Mouse (Mus musculus) bone marrow, adult 2 months (tissue): ENCODE results near the gene Pde4d. TPM values are rescaled to one million over a fixed set of nuclear protein-coding genes. Genes with fewer than 3 reads are reported as not detected.

Source experiments
- H3K27ac ChIP-seq: fragments of 200-500 bp; 2 replicates; pipeline ENCODE4 v1.5.1; 2012; ENCODE audit warnings: low read depth, mild to moderate bottlenecking, control low read depth, inconsistent platforms, low read length; ENCODE audit not compliant: control insufficient read depth, poor library complexity, insufficient read depth
- H3K4me1 ChIP-seq: fragments of 200-500 bp; 2 replicates; pipeline ENCODE4 v1.6.1; 2011; ENCODE audit warnings: low read length; ENCODE audit not compliant: control insufficient read depth, insufficient read depth
- H3K4me3 ChIP-seq: fragments of 200-500 bp; replicated peaks from 2 replicates; pipeline ENCODE3; 2011; ENCODE audit warnings: mild to moderate bottlenecking, low read depth, low read length, control low read depth; ENCODE audit not compliant: control insufficient read depth
- CTCF ChIP-seq: fragments of 200-500 bp; IDR thresholded peaks from 2 replicates; pipeline ENCODE4 v1.5.1; 2011; ENCODE audit warnings: low read length, control low read depth; ENCODE audit not compliant: control insufficient read depth, insufficient read depth
- POLR2A ChIP-seq: fragments of 200-500 bp; IDR thresholded peaks from 2 replicates; pipeline ENCODE4 v1.6.1; 2011; ENCODE audit warnings: low read depth, mild to moderate bottlenecking, control low read depth, low read length, borderline replicate concordance; ENCODE audit not compliant: control insufficient read depth
- WGBS: fragments of 180-500 bp; shearing (Covaris S2); methylation state at CpG from one replicate; pipeline ENCODE4 v1.1.7; 2018; 5-methylcytosine and 5-hydroxymethylcytosine counted together
- polyA plus RNA-seq: library from polyadenylated mRNA; stranded (reverse); fragments of >200 nt; gene quantifications from 2 replicates; pipeline ENCODE4 v1.2.4, GENCODE M21; 2011; ENCODE audit warnings: low replicate concordance; ENCODE audit not compliant: missing spikeins, insufficient read depth, insufficient read length

Pde4d gene
- polyA plus RNA-seq, 1 experiment = 17.6 TPM

- 49% methylated on average over 1 of the region's 1 CpGs for WGBS
- no peak overlapping the region for H3K4me3 ChIP-seq
- H3K4me1 ChIP-seq = no peaks in the 10 kb centered on the region; the same call in 1 of the 2 replicates
- no peak for TF ChIP-seq POLR2A
- no peak for TF ChIP-seq CTCF
- no peak overlapping the region for H3K27ac ChIP-seq
These were observed 83.1 kb downstream of the Pde4d start for GRCm38 (mm10) chr13:108532875-108533274.

DNA sequence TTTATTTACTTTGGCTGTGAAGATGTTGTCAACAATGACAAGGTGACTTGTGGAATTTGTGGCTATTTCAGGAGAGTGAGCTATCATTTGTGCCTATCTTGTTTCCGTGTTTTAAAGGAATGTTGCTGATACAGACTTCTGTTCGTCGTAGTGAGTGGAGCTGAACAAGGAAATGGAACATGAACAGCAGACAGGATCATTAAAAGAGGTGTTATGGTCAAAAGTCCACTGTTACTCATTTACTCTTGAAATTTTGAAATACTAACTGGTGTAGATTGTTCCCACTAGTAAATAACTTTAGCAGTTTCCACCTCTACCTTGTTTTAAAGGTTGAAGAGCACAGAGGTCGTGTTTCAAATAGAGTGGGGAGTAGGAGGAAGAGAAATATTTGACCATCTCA, 86.7 kb downstream of the Pde4d start:
- Histone ChIP-seq H3K4me3 (no peak overlapping the region), H3K4me1 (no peaks in the 10 kb centered on the region), H3K27ac (no peak overlapping the region)
- WGBS = 77% methylated on average over 4 of the region's 4 CpGs
- TF ChIP-seq CTCF (no peak), POLR2A (no peak)

DNA sequence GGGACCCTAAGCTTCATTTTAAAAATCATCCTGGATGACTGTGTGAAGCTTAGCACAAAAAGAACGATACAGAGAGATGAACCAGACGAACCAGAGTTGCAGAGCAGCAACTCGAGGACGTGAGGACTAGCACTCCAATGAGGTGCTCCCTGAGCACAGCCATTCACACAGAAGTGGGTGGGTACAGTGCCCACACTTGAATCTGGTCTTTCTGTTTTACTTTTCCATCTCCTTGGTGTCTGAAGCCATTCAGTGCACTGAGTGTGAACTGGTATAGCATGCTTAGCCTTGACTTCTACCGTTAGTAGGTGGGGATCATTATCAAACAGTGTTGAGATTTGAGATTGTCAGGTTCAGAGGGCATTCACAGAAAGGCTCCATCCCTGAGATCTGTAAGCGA, 87.2 kb downstream of the Pde4d start:
- Histone ChIP-seq H3K4me1 (no peaks in the 10 kb centered on the region), H3K4me3 (no peak overlapping the region), H3K27ac (no peak overlapping the region)
- 84% methylated on average over 6 of the region's 6 CpGs for WGBS
- TF ChIP-seq CTCF (no peak), POLR2A (no peak)

DNA sequence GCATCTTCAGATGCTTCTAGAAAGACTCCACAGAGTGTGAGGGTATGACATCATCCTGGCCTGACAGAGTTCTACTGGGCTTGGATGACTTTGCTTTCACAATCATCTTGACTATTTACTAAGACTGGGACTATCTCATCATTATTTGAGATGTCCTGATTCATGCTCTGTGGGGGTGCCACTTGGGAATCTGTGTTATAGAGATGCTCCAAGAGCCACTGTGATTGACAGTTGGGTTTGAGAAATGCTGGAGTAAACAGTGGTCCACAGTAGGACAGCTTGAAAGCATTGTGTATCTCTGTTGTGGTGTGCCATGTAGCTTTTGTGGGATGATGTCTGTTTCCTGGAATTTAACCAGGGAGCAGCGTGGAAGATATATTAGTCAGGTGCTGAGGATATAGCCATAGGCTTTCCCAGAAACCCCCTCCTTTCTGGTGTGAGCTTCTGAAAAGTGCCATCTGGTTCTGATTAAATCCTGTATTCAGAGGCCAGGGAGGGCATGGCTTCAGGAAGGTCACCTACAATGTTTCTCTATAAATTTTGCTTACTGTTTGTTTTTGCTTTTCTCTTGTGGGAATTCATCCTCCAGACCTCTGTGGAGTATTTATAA, 89.1 kb downstream of the Pde4d start:
- Histone ChIP-seq H3K4me1 (no peaks in the 10 kb centered on the region), H3K4me3 (no peak overlapping the region), H3K27ac (no peak overlapping the region)
- TF ChIP-seq CTCF = no peak
- WGBS = 85% methylated on average over 1 of the region's 1 CpGs

DNA sequence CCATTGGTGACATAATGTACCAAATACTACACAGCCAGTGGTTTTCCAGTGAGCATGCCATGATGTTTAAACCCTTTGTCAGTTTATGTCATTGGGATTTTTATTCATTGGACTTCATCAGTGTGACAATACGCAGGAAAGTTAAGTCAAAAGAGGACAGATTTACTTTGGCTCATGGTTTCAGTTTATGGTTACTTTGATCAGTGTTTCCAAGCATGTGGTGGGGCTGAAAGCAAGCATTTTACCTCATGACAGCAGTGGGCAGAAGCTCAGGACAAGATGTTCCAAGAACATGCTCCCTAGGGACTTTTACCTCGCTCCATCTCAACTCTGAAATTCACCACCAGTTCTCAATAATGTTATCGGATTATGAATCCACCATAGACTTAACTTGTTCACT, 91.7 kb downstream of the Pde4d start:
- Histone ChIP-seq H3K27ac (no peak overlapping the region), H3K4me1 (no peaks in the 10 kb centered on the region), H3K4me3 (no peak overlapping the region)
- WGBS = 77% methylated on average over 3 of the region's 3 CpGs
- TF ChIP-seq CTCF (no peak), POLR2A (no peak)

DNA sequence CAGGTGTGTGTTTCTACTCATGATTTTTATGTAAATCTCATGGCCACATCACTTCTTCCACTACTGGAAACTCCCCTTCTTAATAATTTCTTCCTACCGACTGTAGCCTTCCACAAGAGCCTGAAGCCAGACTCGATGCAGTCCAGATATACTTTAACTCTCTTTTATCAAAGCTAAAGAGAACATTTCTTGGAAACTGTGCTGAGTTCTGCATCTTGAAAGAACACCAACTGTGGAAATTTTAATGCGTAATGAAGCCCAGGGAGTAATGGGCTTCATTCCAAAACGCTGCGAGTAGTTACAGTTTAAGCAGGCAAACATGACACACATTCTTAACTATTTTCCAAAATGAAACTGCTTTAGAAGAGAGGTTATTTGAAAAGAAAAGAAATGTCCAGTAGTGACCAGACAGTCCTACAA, 92.6 kb downstream of the Pde4d start:
- no peak overlapping the region for H3K4me3 ChIP-seq
- H3K27ac ChIP-seq = no peak overlapping the region
- WGBS = 80% methylated on average over 5 of the region's 5 CpGs
- TF ChIP-seq POLR2A = no peak
- TF ChIP-seq CTCF = no peak
- H3K4me1 ChIP-seq = no peaks in the 10 kb centered on the region

DNA sequence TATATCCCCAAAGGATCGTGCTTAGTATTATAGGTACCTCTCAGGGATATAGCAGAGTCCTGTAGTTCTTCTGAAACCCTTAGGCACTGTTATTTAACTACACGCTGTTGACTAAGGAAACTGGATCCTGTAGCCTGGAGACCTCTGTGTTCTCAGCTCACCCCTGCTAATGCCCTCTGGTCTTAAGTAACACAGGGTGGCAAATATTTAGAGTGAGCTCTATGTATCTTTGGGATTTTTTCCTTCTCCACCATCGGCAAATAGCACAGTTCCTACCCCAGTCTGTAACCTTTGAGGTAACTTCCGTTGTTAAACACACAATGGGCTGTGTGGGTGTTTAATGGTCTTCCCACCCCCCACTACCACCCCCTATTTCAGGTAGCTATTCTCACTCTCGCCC, 102.5 kb downstream of the Pde4d start:
- TF ChIP-seq CTCF = no peak
- no peak for TF ChIP-seq POLR2A
- Histone ChIP-seq H3K4me1 (no peaks in the 10 kb centered on the region), H3K4me3 (no peak overlapping the region), H3K27ac (no peak overlapping the region)
- WGBS = 57% methylated on average over 5 of the region's 5 CpGs

- no peak overlapping the region for H3K4me3 ChIP-seq
- TF ChIP-seq POLR2A = no peak
- no peak for TF ChIP-seq CTCF
- 28% methylated on average over 5 of the region's 5 CpGs for WGBS
- H3K27ac ChIP-seq = no peak overlapping the region
- H3K4me1 ChIP-seq = no peaks in the 10 kb centered on the region
These were observed 103.2 kb downstream of the Pde4d start for GRCm38 (mm10) chr13:108552995-108553394.

GRCm38 (mm10) chr13:108554901-108555300, 105.2 kb downstream of the Pde4d start:
- TF ChIP-seq CTCF (no peak), POLR2A (no peak)
- no peak overlapping the region for H3K4me3 ChIP-seq
- no peaks in the 10 kb centered on the region for H3K4me1 ChIP-seq
- H3K27ac ChIP-seq = no peak overlapping the region
